Mouse (Mus musculus) midbrain, embryonic 15.5 days (tissue): ENCODE results near the gene Nacc2. TPM values are rescaled to one million over a fixed set of nuclear protein-coding genes. Genes with fewer than 3 reads are reported as not detected.

Experiments
- ATAC-seq: fragments of 200-750 bp; cut with Nextera tagmentation; replicated peaks from 2 replicates; pipeline ENCODE4 v1.8.0; 2017; ENCODE audit warnings: moderate TSS enrichment
- H3K27ac ChIP-seq: fragments of 300-500 bp; sonication (generic); 2 replicates; pipeline ENCODE4 v1.5.1; 2015; ENCODE audit warnings: mild to moderate bottlenecking, inconsistent platforms
- H3K27me3 ChIP-seq: fragments of 300-500 bp; sonication (generic); replicated peaks from 2 replicates; pipeline ENCODE4 v1.6.1; 2015; ENCODE audit warnings: inconsistent platforms
- H3K36me3 ChIP-seq: fragments of 300-500 bp; sonication (generic); replicated peaks from 2 replicates; pipeline ENCODE4 v1.6.1; 2015; ENCODE audit warnings: inconsistent platforms
- H3K4me1 ChIP-seq: fragments of 300-500 bp; sonication (generic); 2 replicates; pipeline ENCODE4 v1.6.1; 2015; ENCODE audit warnings: inconsistent platforms
- H3K4me2 ChIP-seq: fragments of 300-500 bp; sonication (generic); 2 replicates; pipeline ENCODE4 v1.6.1; 2015; ENCODE audit warnings: inconsistent platforms, mild to moderate bottlenecking, moderate library complexity
- H3K4me3 ChIP-seq: fragments of 300-500 bp; sonication (generic); 2 replicates; pipeline ENCODE4 v1.5.1; 2015; ENCODE audit warnings: mild to moderate bottlenecking, inconsistent platforms
- H3K9ac ChIP-seq: fragments of 300-500 bp; sonication (generic); 2 replicates; pipeline ENCODE4 v1.6.1; 2015; ENCODE audit warnings: mild to moderate bottlenecking, inconsistent platforms
- H3K9me3 ChIP-seq: fragments of 300-500 bp; sonication (generic); 2 replicates; pipeline ENCODE4 v1.6.1; 2016; ENCODE audit warnings: inconsistent platforms
- WGBS: fragments of 180-500 bp; shearing (Covaris S2); methylation state at CpG from one replicate; pipeline ENCODE4 v1.1.7; 2015; ENCODE audit warnings: mixed read lengths; 5-methylcytosine and 5-hydroxymethylcytosine counted together
- polyA plus RNA-seq: library from polyadenylated mRNA; unstranded; fragments of >200 nt; fragmentation: Nextera tagmentation; extraction: Ambion mirVana; gene quantifications from 2 replicates; pipeline ENCODE4 v1.2.1, GENCODE M21; 2015

Nacc2 gene
- polyA plus RNA-seq, 1 experiment from 2014 or later: 14.3 TPM

GRCm38 (mm10) chr2:26089005-26089404, 34.0 kb downstream of the Nacc2 start:
- no peaks in the 10 kb centered on the region for H3K27me3 ChIP-seq
- no peaks in the 10 kb centered on the region for H3K36me3 ChIP-seq
- H3K4me2 ChIP-seq: peak overlapping the region; percentile 11; the same call in 1 of the 2 replicates
- no peak for ATAC-seq
- no peaks in the 10 kb centered on the region for H3K9me3 ChIP-seq
- H3K4me1 ChIP-seq: peaks cover 30% of the 10 kb centered on the region
- WGBS: 84% methylated on average over 2 of the region's 2 CpGs
- no peak overlapping the region for H3K9ac ChIP-seq
- no peak overlapping the region for H3K4me3 ChIP-seq
- no peak overlapping the region for H3K27ac ChIP-seq

- WGBS: 80% methylated on average over 4 of the region's 4 CpGs
- Histone ChIP-seq H3K9me3 (no peaks in the 10 kb centered on the region), H3K36me3 (no peaks in the 10 kb centered on the region), H3K4me1 (peaks cover 20% of the 10 kb centered on the region), H3K4me3 (no peak overlapping the region), H3K9ac (no peak overlapping the region), H3K27ac (no peak overlapping the region), H3K27me3 (no peaks in the 10 kb centered on the region), H3K4me2 (no peak overlapping the region)
- no peak for ATAC-seq
Observed at GRCm38 (mm10) chr2:26086926-26087600, 36.0 kb downstream of the Nacc2 start.

DNA sequence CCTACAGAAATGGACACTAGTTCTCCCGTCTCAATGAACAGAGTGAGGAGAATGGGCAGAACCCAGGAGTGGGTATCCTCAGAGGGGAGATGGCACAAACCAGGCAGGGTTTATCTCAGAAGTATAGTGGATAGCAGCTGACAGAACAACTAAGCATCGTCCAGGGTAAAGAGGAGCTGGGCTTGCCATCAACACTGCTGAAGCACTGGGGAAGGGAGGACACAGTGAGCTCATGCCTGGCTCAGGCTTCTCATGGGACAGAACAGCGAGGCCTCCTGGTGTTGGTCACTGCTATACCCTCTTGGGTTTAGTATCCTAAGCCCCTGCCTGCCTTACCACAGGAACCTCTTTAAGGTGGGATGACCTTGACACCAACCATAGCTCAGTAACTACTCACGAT, 36.5 kb downstream of the Nacc2 start:
- ATAC-seq: no peak
- Histone ChIP-seq H3K4me2 (no peak overlapping the region), H3K9ac (no peak overlapping the region), H3K27ac (no peak overlapping the region), H3K4me1 (peaks cover 16% of the 10 kb centered on the region; the same call in 1 of the 2 replicates), H3K27me3 (no peaks in the 10 kb centered on the region), H3K4me3 (no peak overlapping the region), H3K36me3 (no peaks in the 10 kb centered on the region), H3K9me3 (no peaks in the 10 kb centered on the region)
- WGBS: 81% methylated on average over 4 of the region's 4 CpGs

GRCm38 (mm10) chr2:26082883-26083282, 40.1 kb downstream of the Nacc2 start:
- H3K9ac ChIP-seq: no peak overlapping the region
- no peaks in the 10 kb centered on the region for H3K27me3 ChIP-seq
- no peaks in the 10 kb centered on the region for H3K36me3 ChIP-seq
- no peak overlapping the region for H3K27ac ChIP-seq
- no peak overlapping the region for H3K4me3 ChIP-seq
- WGBS: 84% methylated on average over 4 of the region's 4 CpGs
- no peak for ATAC-seq
- H3K9me3 ChIP-seq: no peaks in the 10 kb centered on the region
- 0 out of 2 replicates have a peak, but pooled peaks cover 3% of the 10 kb centered on the region for H3K4me1 ChIP-seq
- no peak overlapping the region for H3K4me2 ChIP-seq

DNA sequence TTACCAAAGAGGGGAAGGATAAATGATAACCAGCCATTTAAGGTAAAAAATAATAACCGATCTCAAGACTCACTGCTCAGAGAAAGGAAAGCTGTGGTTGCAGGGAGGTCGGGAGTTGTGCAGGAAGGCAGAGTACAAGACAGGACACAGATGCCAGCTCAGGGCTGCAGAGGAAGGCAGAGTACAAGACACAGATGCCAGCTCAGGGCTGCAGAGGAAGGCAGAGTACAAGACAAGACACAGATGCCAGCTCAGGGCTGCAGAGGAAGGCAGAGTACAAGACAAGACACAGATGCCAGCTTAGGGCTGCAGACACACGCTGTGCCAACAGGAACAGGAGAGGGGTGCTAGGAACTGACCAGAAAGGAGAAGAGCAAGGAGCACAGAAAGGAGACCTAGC, 42.2 kb downstream of the Nacc2 start:
- H3K27ac ChIP-seq: no peak overlapping the region
- H3K4me1 ChIP-seq: no peaks in the 10 kb centered on the region
- H3K4me3 ChIP-seq: no peak overlapping the region
- WGBS: 91% methylated on average over 3 of the region's 3 CpGs
- H3K4me2 ChIP-seq: no peak overlapping the region
- no peaks in the 10 kb centered on the region for H3K27me3 ChIP-seq
- no peaks in the 10 kb centered on the region for H3K36me3 ChIP-seq
- ATAC-seq: no peak
- H3K9ac ChIP-seq: no peak overlapping the region
- no peaks in the 10 kb centered on the region for H3K9me3 ChIP-seq

GRCm38 (mm10) chr2:26079409-26079808, 43.6 kb downstream of the Nacc2 start:
- no peaks in the 10 kb centered on the region for H3K27me3 ChIP-seq
- H3K27ac ChIP-seq: no peak overlapping the region
- no peak for ATAC-seq
- no peak overlapping the region for H3K4me3 ChIP-seq
- no peaks in the 10 kb centered on the region for H3K9me3 ChIP-seq
- H3K4me1 ChIP-seq: no peaks in the 10 kb centered on the region
- H3K36me3 ChIP-seq: no peaks in the 10 kb centered on the region
- H3K9ac ChIP-seq: no peak overlapping the region
- WGBS: 83% methylated on average over 4 of the region's 4 CpGs
- no peak overlapping the region for H3K4me2 ChIP-seq

- H3K4me2 ChIP-seq: no peak overlapping the region
- no peak overlapping the region for H3K9ac ChIP-seq
- H3K4me3 ChIP-seq: no peak overlapping the region
- H3K4me1 ChIP-seq: no peaks in the 10 kb centered on the region
- H3K36me3 ChIP-seq: no peaks in the 10 kb centered on the region
- no peaks in the 10 kb centered on the region for H3K9me3 ChIP-seq
- H3K27ac ChIP-seq: no peak overlapping the region
- no peaks in the 10 kb centered on the region for H3K27me3 ChIP-seq
- WGBS: 84% methylated on average over 4 of the region's 4 CpGs
- no peak for ATAC-seq
Observed at GRCm38 (mm10) chr2:26077068-26077467, 46.0 kb downstream of the Nacc2 start.

DNA sequence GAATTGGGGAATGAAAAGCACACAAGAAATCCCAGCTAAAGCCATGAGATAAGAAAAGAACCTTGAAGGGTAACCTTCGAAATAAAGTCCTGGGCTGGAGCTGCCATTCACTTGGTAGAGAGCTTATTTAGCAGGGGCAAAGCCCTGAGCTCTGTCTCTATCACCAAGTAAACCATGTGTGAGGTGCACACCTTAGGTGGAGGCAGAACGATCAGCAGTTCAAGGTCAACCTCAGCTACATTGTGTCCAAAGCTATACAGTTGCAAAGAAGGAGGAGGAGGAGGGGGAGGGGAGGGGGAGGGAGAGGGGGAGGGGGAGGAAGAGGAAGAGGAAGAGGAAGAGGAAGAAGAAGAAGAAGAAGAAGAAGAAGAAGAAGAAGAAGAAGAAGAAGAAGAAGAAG, 46.9 kb downstream of the Nacc2 start:
- Histone ChIP-seq H3K27ac (no peak overlapping the region), H3K4me2 (no peak overlapping the region), H3K9ac (no peak overlapping the region), H3K36me3 (no peaks in the 10 kb centered on the region), H3K4me1 (no peaks in the 10 kb centered on the region), H3K27me3 (no peaks in the 10 kb centered on the region), H3K9me3 (no peaks in the 10 kb centered on the region), H3K4me3 (no peak overlapping the region)
- WGBS: 72% methylated on average over 2 of the region's 2 CpGs
- ATAC-seq: no peak

DNA sequence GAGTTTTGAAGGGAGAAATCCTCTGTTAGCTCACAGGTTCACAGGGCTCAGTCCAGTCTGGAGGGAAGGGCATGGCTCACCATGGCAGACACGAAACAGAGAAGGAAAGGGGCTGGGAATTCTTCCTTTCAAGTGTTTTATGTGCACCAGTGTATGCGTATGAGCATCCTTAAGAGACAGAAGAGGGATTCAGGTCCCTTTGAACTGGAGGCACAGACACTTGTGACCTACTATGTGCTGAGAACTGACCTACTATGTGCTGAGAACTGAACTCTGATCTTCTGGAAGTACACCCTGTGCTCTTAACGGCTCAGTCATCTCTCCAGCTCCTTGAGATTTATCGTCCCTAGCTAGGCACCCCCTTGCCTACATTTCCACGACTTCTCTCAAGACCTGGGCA, 48.5 kb downstream of the Nacc2 start:
- no peak overlapping the region for H3K27ac ChIP-seq
- H3K4me3 ChIP-seq: no peak overlapping the region
- ATAC-seq: no peak
- H3K4me2 ChIP-seq: no peak overlapping the region
- H3K4me1 ChIP-seq: no peaks in the 10 kb centered on the region
- no peaks in the 10 kb centered on the region for H3K36me3 ChIP-seq
- no peaks in the 10 kb centered on the region for H3K27me3 ChIP-seq
- no peaks in the 10 kb centered on the region for H3K9me3 ChIP-seq
- WGBS: 86% methylated on average over 5 of the region's 5 CpGs
- H3K9ac ChIP-seq: no peak overlapping the region

- H3K4me1 ChIP-seq: peaks cover 10% of the 10 kb centered on the region; the same call in 1 of the 2 replicates
- H3K9me3 ChIP-seq: no peaks in the 10 kb centered on the region
- H3K9ac ChIP-seq: no peak overlapping the region
- no peak for ATAC-seq
- WGBS: 92% methylated on average over 1 of the region's 1 CpGs
- H3K4me2 ChIP-seq: no peak overlapping the region
- no peaks in the 10 kb centered on the region for H3K36me3 ChIP-seq
- H3K27me3 ChIP-seq: no peaks in the 10 kb centered on the region
- no peak overlapping the region for H3K27ac ChIP-seq
- H3K4me3 ChIP-seq: no peak overlapping the region
Observed at GRCm38 (mm10) chr2:26068592-26068991, 54.4 kb downstream of the Nacc2 start.

DNA sequence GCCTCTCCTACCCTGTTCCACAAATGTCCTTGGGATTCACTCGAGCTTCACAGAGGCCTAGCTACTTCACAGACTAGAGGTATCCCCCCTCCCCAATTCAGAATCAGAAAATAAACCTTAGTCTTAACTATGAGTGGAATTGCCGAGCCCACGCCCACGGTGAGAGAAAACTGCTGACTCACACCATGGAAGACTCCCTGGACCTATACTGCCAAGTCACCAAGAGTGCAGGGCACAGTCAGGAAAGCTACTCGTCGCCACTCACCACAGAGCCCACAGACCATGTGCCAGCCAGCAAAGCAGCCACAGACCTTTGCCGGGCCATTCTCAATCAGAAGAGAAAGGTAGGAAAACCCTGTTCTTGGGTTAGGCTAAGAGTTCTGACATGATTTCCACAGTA, 54.8 kb downstream of the Nacc2 start:
- Histone ChIP-seq H3K36me3 (no peaks in the 10 kb centered on the region), H3K4me3 (no peak overlapping the region), H3K4me1 (peaks cover 10% of the 10 kb centered on the region; the same call in 1 of the 2 replicates), H3K27me3 (no peaks in the 10 kb centered on the region), H3K9me3 (no peaks in the 10 kb centered on the region), H3K4me2 (no peak overlapping the region), H3K27ac (no peak overlapping the region), H3K9ac (no peak overlapping the region)
- ATAC-seq: no peak
- 76% methylated on average over 7 of the region's 7 CpGs for WGBS

GRCm38 (mm10) chr2:26066527-26066926, 56.5 kb downstream of the Nacc2 start:
- Histone ChIP-seq H3K36me3 (no peaks in the 10 kb centered on the region), H3K9ac (no peak overlapping the region), H3K27me3 (no peaks in the 10 kb centered on the region), H3K27ac (0 out of 2 replicates have a peak overlapping the region, but pooled peaks have one; percentile 9), H3K4me3 (no peak overlapping the region), H3K9me3 (no peaks in the 10 kb centered on the region), H3K4me1 (peaks cover 10% of the 10 kb centered on the region; the same call in 1 of the 2 replicates), H3K4me2 (no peak overlapping the region)
- WGBS: 61% methylated on average over 14 of the region's 14 CpGs
- peak; percentile 42; the same call in 1 of the 2 replicates for ATAC-seq

- 84% methylated on average over 13 of the region's 13 CpGs for WGBS
- Histone ChIP-seq H3K9me3 (no peaks in the 10 kb centered on the region), H3K9ac (no peak overlapping the region), H3K27me3 (no peaks in the 10 kb centered on the region), H3K4me3 (no peak overlapping the region), H3K27ac (no peak overlapping the region), H3K4me2 (no peak overlapping the region), H3K4me1 (peaks cover 10% of the 10 kb centered on the region; the same call in 1 of the 2 replicates), H3K36me3 (no peaks in the 10 kb centered on the region)
- no peak for ATAC-seq
Observed at GRCm38 (mm10) chr2:26062742-26063427, 60.1 kb downstream of the Nacc2 start.
